Mouse (Mus musculus): ENCODE results near the gene Gm42906.

GRCm38 (mm10) chr5:151369306-151369721, 58.6 kb downstream of the Gm42906 start:
- TF ChIP-seq ZC3H11A (IDR thresholded peaks at IDR 0.05; ENCODE audit: borderline replicate concordance, low read depth, low read length) (no peak), ZNF384 (IDR thresholded peaks at IDR 0.05; ENCODE audit: low read depth, low read length) (no peak), MAFK (IDR thresholded peaks at IDR 0.05; ENCODE audit: insufficient read depth, low read depth, low read length) (no peak)

All from ES-E14 (cell line).